In genomic region chr5:73455307-73455687, GRCm38 (mm10) we compare ENCODE assay signal across 31 mouse cellular contexts. TPM values are rescaled to one million over a fixed set of nuclear protein-coding genes. Genes with fewer than 3 reads are reported as not detected.
"Had no signal": no experiment of that assay in that cellular context is flagged by ENCODE, and none has a peak within 500 bp of the region (broad histone marks: within the 10 kb centered on the region; RNA-seq: fewer than 3 reads in every experiment).

No protein-coding gene starts in this region.

- H3K4me3 ChIP-seq: heart, adult 2 months; heart, embryonic 13.5 days; heart, embryonic 15.5 days; hindbrain, embryonic 13.5 days; hindbrain, embryonic 15.5 days; kidney, embryonic 15.5 days; limb, embryonic 13.5 days; limb, embryonic 15.5 days had no signal

- H3K36me3 ChIP-seq: heart, embryonic 13.5 days; heart, embryonic 15.5 days; hindbrain, embryonic 13.5 days; hindbrain, embryonic 15.5 days; kidney, embryonic 15.5 days; limb, embryonic 13.5 days; limb, embryonic 15.5 days had no signal

- H3K4me1 ChIP-seq: heart, embryonic 13.5 days; heart, embryonic 15.5 days; hindbrain, embryonic 13.5 days; hindbrain, embryonic 15.5 days; kidney, embryonic 15.5 days; limb, embryonic 13.5 days; limb, embryonic 15.5 days had no signal

- H3K9ac ChIP-seq: heart, embryonic 13.5 days; heart, embryonic 15.5 days; hindbrain, embryonic 13.5 days; hindbrain, embryonic 15.5 days; kidney, embryonic 15.5 days; limb, embryonic 13.5 days; limb, embryonic 15.5 days had no signal

- H3K9me3 ChIP-seq: heart, embryonic 13.5 days; heart, embryonic 15.5 days; hindbrain, embryonic 13.5 days; hindbrain, embryonic 15.5 days; kidney, embryonic 15.5 days; limb, embryonic 13.5 days; limb, embryonic 15.5 days had no signal

- DNase-seq: gastrocnemius, postnatal 14 days; gastrocnemius, postnatal 36 days; heart, adult 11 months; heart, adult 2 months; heart, postnatal 14 days; kidney, adult 11 months; kidney, adult 2 months; kidney, adult 9 months; kidney, postnatal 14 days; kidney, postnatal 36 days; layer of hippocampus, adult 9-11 months; layer of hippocampus, postnatal 36 days; left cerebral cortex, postnatal 4 days had no signal

- H3K27ac ChIP-seq: heart, adult 2 months; heart, embryonic 13.5 days; heart, embryonic 15.5 days; hindbrain, embryonic 13.5 days; hindbrain, embryonic 15.5 days; hindbrain, postnatal 0 days; kidney, embryonic 15.5 days; kidney, postnatal 0 days; limb, embryonic 13.5 days; limb, embryonic 15.5 days had no signal

- ATAC-seq: hindbrain, postnatal 0 days; intestine, embryonic 16.5 days had no signal

- H3K27me3 ChIP-seq: heart, embryonic 13.5 days; heart, embryonic 15.5 days; hindbrain, embryonic 13.5 days; hindbrain, embryonic 15.5 days; kidney, embryonic 15.5 days; limb, embryonic 13.5 days; limb, embryonic 15.5 days had no signal

- H3K4me2 ChIP-seq: heart, embryonic 11.5 days; heart, embryonic 13.5 days; heart, embryonic 15.5 days; hindbrain, embryonic 13.5 days; hindbrain, embryonic 15.5 days; kidney, embryonic 15.5 days; limb, embryonic 13.5 days; limb, embryonic 15.5 days had no signal

RNA-seq across cellular contexts. Expression of gene Cwh43, which starts 49.4 kb away (rescaled TPM):
- total RNA-seq: gastrocnemius, adult 18-20 months; gastrocnemius, adult 8-10 months; gastrocnemius, postnatal 14 days; gastrocnemius, postnatal 36 days; heart, adult 2 months; heart, postnatal 14 days; heart, postnatal 36 days; hematopoietic stem cell, adult 5-6 weeks; liver, adult 2 months had no signal
- polyA plus RNA-seq: heart, adult 2 months; heart, embryonic 11.5 days; heart, embryonic 13.5 days; heart, embryonic 15.5 days; hindbrain, embryonic 11.5 days; limb, embryonic 11.5 days; limb, embryonic 13.5 days; liver, adult 2 months had no signal
